Mouse (Mus musculus) MEL (cell line): ENCODE measurements around the gene Mgll. TPM values are rescaled to one million over a fixed set of nuclear protein-coding genes. Genes with fewer than 3 reads are reported as not detected.

Experiments used
- DNase-seq: peaks from one replicate; pipeline ENCODE4 v3.0.0; 2011; ENCODE audit warnings: low read depth, low spot score
- H3K27ac ChIP-seq: 2 replicates; pipeline ENCODE4 v1.5.1; 2012; ENCODE audit warnings: low read depth, mild to moderate bottlenecking, control low read depth, low read length, moderate library complexity; ENCODE audit not compliant: control insufficient read depth
- H3K27me3 ChIP-seq, 2 experiments: fragments of 150-350 bp in 1 of 2; sonication (generic) in 1 of 2; 2 replicates each; pipeline ENCODE4 v1.6.1; 2012; ENCODE audit warnings: low read length in 2 of 2, mild to moderate bottlenecking in 2 of 2, improper control_type of control experiment in 1 of 2, moderate library complexity in 1 of 2; ENCODE audit not compliant: insufficient read depth in 2 of 2, control insufficient read depth in 1 of 2
- H3K36me3 ChIP-seq, 2 experiments: 2 replicates each; pipeline ENCODE4 v1.6.1; 2012 to 2014; ENCODE audit warnings: low read length in 2 of 2, improper control_type of control experiment in 1 of 2, inconsistent platforms in 1 of 2, mild to moderate bottlenecking in 1 of 2; ENCODE audit not compliant: insufficient read depth in 2 of 2, control insufficient read depth in 1 of 2
- H3K4me1 ChIP-seq, 2 experiments: fragments of 150-350 bp in 1 of 2; sonication (generic) in 1 of 2; 2 replicates each; pipeline ENCODE4 v1.6.1; 2012; ENCODE audit warnings: low read length in 2 of 2, improper control_type of control experiment in 1 of 2, mild to moderate bottlenecking in 1 of 2; ENCODE audit not compliant: insufficient read depth in 2 of 2, control insufficient read depth in 1 of 2
- H3K4me3 ChIP-seq, 2 experiments: fragments of 150-350 bp in 1 of 2; sonication (generic) in 1 of 2; 2 replicates each; pipeline ENCODE4 v1.5.1; 2012; ENCODE audit warnings: low read depth in 2 of 2, low read length in 2 of 2, mild to moderate bottlenecking in 2 of 2, moderate library complexity in 2 of 2, control low read depth in 1 of 2, improper control_type of control experiment in 1 of 2; ENCODE audit not compliant: control insufficient read depth in 1 of 2, insufficient read depth in 1 of 2
- H3K79me2 ChIP-seq: 2 replicates; pipeline ENCODE4 v1.6.1; 2012; ENCODE audit warnings: mild to moderate bottlenecking, low read length, moderate library complexity; ENCODE audit not compliant: control insufficient read depth, poor library complexity, insufficient read depth
- H3K9ac ChIP-seq: 2 replicates; pipeline ENCODE4 v1.6.1; 2012; ENCODE audit warnings: low read depth, mild to moderate bottlenecking, control low read depth, low read length, moderate library complexity; ENCODE audit not compliant: control insufficient read depth, poor library complexity, severe bottlenecking
- H3K9me3 ChIP-seq: fragments of 150-350 bp; sonication (generic); replicated peaks from 2 replicates; pipeline ENCODE4 v1.6.1; 2012; ENCODE audit warnings: mild to moderate bottlenecking, low read length, improper control_type of control experiment, moderate library complexity; ENCODE audit not compliant: insufficient read depth
- CTCF ChIP-seq, 3 experiments: IDR thresholded peaks in 2 of 3; conservative IDR thresholded peaks in 1 of 3; 2 replicates each; pipeline ENCODE4 v1.5.1; 2011 to 2012; ENCODE audit warnings: low read length in 3 of 3, low read depth in 2 of 3, mild to moderate bottlenecking in 2 of 3, improper control_type of control experiment in 1 of 3, inconsistent platforms in 1 of 3, mixed read lengths in 1 of 3, moderate library complexity in 1 of 3; ENCODE audit not compliant: control insufficient read depth in 1 of 3, insufficient read depth in 1 of 3, poor library complexity in 1 of 3, severe bottlenecking in 1 of 3
- E2F4 ChIP-seq: IDR thresholded peaks from 2 replicates; pipeline ENCODE4 v1.6.1; 2011; ENCODE audit warnings: low read depth, low read length, improper control_type of control experiment, borderline replicate concordance
- ELF1 ChIP-seq: IDR thresholded peaks from 2 replicates; pipeline ENCODE4 v1.6.1; 2014; ENCODE audit warnings: low read depth, mild to moderate bottlenecking, inconsistent platforms, low read length, improper control_type of control experiment, moderate library complexity
- EP300 ChIP-seq, 2 experiments: IDR thresholded peaks; 2 replicates each; pipeline ENCODE4 v1.6.1; 2011; ENCODE audit warnings: improper control_type of control experiment in 2 of 2, low read length in 2 of 2, low read depth in 1 of 2, mild to moderate bottlenecking in 1 of 2
- ETS1 ChIP-seq: IDR thresholded peaks from 2 replicates; pipeline ENCODE4 v1.6.1; 2012; ENCODE audit warnings: low read depth, mild to moderate bottlenecking, inconsistent platforms, low read length, improper control_type of control experiment, moderate library complexity
- GATA1 ChIP-seq: IDR thresholded peaks from 2 replicates; pipeline ENCODE4 v1.6.1; 2011; ENCODE audit warnings: low read depth, low read length, improper control_type of control experiment
- JUND ChIP-seq: IDR thresholded peaks from 2 replicates; pipeline ENCODE4 v1.6.1; 2011; ENCODE audit warnings: low read depth, mild to moderate bottlenecking, improper control_type of control experiment, low read length
- KAT2A ChIP-seq: conservative IDR thresholded peaks from 2 replicates; pipeline ENCODE4 v1.6.1; 2012; ENCODE audit warnings: low read depth, low read length, improper control_type of control experiment, inconsistent platforms
- MAX ChIP-seq: IDR thresholded peaks from 2 replicates; pipeline ENCODE4 v1.6.1; 2011; ENCODE audit warnings: low read length, improper control_type of control experiment
- MEF2A ChIP-seq: IDR thresholded peaks from 2 replicates; pipeline ENCODE4 v1.6.1; 2014; ENCODE audit warnings: low read depth, mild to moderate bottlenecking, inconsistent platforms, low read length, improper control_type of control experiment; ENCODE audit not compliant: poor library complexity, insufficient replicate concordance, severe bottlenecking; ENCODE audit errors: extremely low read depth
- MYC ChIP-seq: IDR thresholded peaks from 2 replicates; pipeline ENCODE4 v1.6.1; 2011; ENCODE audit warnings: low read depth, mild to moderate bottlenecking, low read length, improper control_type of control experiment, moderate library complexity
- NRF1 ChIP-seq: IDR thresholded peaks from 2 replicates; pipeline ENCODE4 v1.6.1; 2014; ENCODE audit warnings: low read depth, mild to moderate bottlenecking, inconsistent platforms, low read length, improper control_type of control experiment, moderate library complexity; ENCODE audit not compliant: poor library complexity, insufficient read depth, severe bottlenecking
- POLR2AphosphoS2 ChIP-seq: IDR thresholded peaks from 2 replicates; pipeline ENCODE4 v1.6.1; 2011; ENCODE audit warnings: low read length, improper control_type of control experiment
- POLR2AphosphoS5 ChIP-seq: IDR thresholded peaks from 2 replicates; pipeline ENCODE4 v1.6.1; 2012; ENCODE audit warnings: low read depth, borderline replicate concordance, mild to moderate bottlenecking, inconsistent platforms, low read length, moderate library complexity, mixed read lengths
- TAL1 ChIP-seq: IDR thresholded peaks from 2 replicates; pipeline ENCODE4 v1.6.1; 2012; ENCODE audit warnings: mild to moderate bottlenecking, inconsistent platforms, low read length, moderate library complexity, mixed read lengths
- TCF12 ChIP-seq: IDR thresholded peaks from 2 replicates; pipeline ENCODE4 v1.6.1; 2014; ENCODE audit warnings: low read depth, mild to moderate bottlenecking, inconsistent platforms, low read length, improper control_type of control experiment, moderate library complexity
- ZKSCAN1 ChIP-seq: IDR thresholded peaks from 2 replicates; pipeline ENCODE4 v1.6.1; 2012; ENCODE audit warnings: low read depth, mild to moderate bottlenecking, inconsistent platforms, low read length, improper control_type of control experiment, moderate library complexity
- ZMIZ1 ChIP-seq: IDR thresholded peaks from 2 replicates; pipeline ENCODE4 v1.6.1; 2012; ENCODE audit warnings: low read depth, mild to moderate bottlenecking, inconsistent platforms, low read length, improper control_type of control experiment, moderate library complexity
- polyA plus RNA-seq, 2 experiments: library from polyadenylated mRNA; stranded (reverse) in 1 of 2; unstranded in 1 of 2; fragments of >175 nt in 1 of 2; fragments of >200 nt in 1 of 2; gene quantifications; 2 replicates each; pipeline versions ENCODE4 v1.2.1 to v1.2.4; 2012; ENCODE audit warnings: low replicate concordance in 2 of 2, low read depth in 1 of 2; ENCODE audit not compliant: insufficient read length in 2 of 2, insufficient read depth in 1 of 2, missing spikeins in 1 of 2
- total RNA-seq: library from RNA; depleted of rRNA; stranded (reverse); fragments of 300-350 nt; gene quantifications from 2 replicates; pipeline ENCODE4 v1.2.3, GENCODE M21; 2012

Mgll gene
- total and polyA plus RNA-seq, 3 experiments, result not detected

DNA sequence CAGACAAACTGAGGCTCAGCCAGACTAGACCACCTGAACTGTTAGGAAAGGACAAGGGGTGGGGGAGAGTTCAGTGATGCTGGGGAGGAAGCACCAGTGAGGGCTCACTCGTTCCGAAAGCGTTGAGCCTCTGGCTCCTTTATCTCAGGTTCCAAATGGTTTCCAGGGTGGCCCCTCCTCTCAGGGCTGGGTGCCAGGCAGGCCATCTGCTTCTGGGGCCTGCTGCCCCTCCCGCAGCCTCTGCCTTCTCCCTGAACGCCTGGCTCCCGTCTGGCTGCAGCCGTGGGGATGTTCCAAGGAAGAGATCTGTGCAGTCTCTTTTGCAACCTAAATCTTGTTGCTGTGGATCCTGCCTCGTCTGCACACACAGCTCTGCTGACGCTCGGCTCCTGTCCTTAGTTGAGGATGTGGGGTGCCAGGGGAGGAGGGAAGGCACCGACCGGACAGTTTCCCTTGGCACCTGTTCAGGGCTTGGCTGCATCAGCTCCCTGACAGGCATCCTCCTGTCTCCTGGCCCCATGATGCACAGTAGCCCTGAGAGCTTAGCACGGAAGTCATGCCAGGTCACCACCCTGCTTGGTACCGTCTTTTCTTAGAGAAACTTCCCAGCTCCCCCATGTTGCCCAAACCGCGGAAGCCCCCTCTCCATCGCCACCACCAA lies 35.7 kb downstream of the Mgll start:
- peak; percentile 42 for DNase-seq
- Histone ChIP-seq H3K9me3 (no peaks in the 10 kb centered on the region), H3K27me3 (peaks cover 0 to 5% of the 10 kb centered on the region in 2 experiments; a peak in 2 of 4 replicates), H3K4me1 (no peaks in the 10 kb centered on the region), H3K79me2 (no peaks in the 10 kb centered on the region), H3K4me3 (no peak overlapping the region), H3K9ac (no peak overlapping the region), H3K27ac (no peak overlapping the region), H3K36me3 (no peaks in the 10 kb centered on the region)
- TF ChIP-seq ZKSCAN1, result no peak
- peak in 1 of 2 experiments; percentile 9; a peak in 1 of 4 replicates for TF ChIP-seq EP300 (IDR thresholded peaks at IDR 0.05; ENCODE audit: low read depth in 1 of 2, low read length in 2 of 2)
- TF ChIP-seq TAL1, result peak; percentile 16; the same call in 1 of the 2 replicates
- no peak for TF ChIP-seq CTCF (IDR thresholded peaks at IDR 0.05 in 2 of 3, conservative IDR thresholded peaks at IDR 0.05 in 1 of 3; ENCODE audit: control insufficient read depth in 1 of 3, insufficient read depth in 1 of 3, low read depth in 2 of 3, low read length in 3 of 3, poor library complexity in 1 of 3, severe bottlenecking in 1 of 3)
- peak; percentile 65 for TF ChIP-seq TCF12

DNA sequence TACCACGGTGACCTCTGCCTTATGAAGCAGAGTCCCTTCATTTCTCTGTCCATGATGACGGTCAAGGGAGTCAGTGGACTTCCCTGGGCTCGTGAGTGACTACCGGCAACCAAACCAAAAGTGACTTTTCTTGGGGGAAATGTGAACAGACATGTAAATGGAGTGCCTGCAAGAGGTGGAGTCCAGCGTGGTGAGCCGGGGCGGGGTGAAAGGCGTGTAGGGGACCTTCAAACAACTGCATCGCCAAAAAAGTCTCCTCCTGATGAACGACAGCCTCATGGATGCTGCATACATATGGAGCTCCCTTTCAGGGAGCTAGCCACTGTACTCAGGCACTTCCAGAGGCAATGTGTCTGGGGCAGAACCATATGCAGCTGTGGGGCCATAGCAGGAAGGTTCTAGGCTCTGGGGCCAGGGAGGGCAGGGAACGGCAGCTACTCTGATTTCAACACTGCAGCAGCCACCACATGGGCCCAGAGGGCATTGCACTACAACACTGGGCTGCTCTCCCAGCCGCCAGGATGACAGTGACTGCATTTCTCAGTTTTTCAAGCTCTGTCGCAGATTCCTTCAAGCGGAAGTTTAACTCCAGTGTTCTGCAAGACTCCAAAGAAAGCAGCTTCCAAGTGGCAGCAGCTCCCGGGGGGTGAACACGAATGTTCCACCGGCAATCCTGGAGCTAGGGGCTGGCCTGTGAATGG lies 36.9 kb downstream of the Mgll start:
- H3K4me3 ChIP-seq, result no peak overlapping the region
- H3K27ac ChIP-seq, result no peak overlapping the region
- no peaks in the 10 kb centered on the region for H3K4me1 ChIP-seq
- no peak for TF ChIP-seq MEF2A
- no peak for TF ChIP-seq GATA1
- no peak for TF ChIP-seq ZMIZ1
- no peak for TF ChIP-seq MAX
- TF ChIP-seq ELF1, result no peak
- TF ChIP-seq E2F4, result no peak
- TF ChIP-seq JUND, result no peak
- TF ChIP-seq POLR2AphosphoS5, result no peak
- TF ChIP-seq ETS1, result no peak
- no peak for TF ChIP-seq POLR2AphosphoS2
- no peak for TF ChIP-seq MYC
- TF ChIP-seq KAT2A, result no peak
- no peak for TF ChIP-seq NRF1
- H3K27me3 ChIP-seq, result peaks cover 0 to 3% of the 10 kb centered on the region in 2 experiments; a peak in 3 of 4 replicates
- no peaks in the 10 kb centered on the region for H3K36me3 ChIP-seq
- no peaks in the 10 kb centered on the region for H3K9me3 ChIP-seq
- H3K9ac ChIP-seq, result no peak overlapping the region
- no peaks in the 10 kb centered on the region for H3K79me2 ChIP-seq
- no peak for DNase-seq
